Mouse (Mus musculus): ENCODE measurements around the gene Fam78b.

GRCm38 (mm10) chr1:167135748-167136147, 134.5 kb downstream of the Fam78b start:
- TF ChIP-seq CTCF (IDR thresholded peaks at IDR 0.05; ENCODE audit: insufficient read depth, low read length) (no peak), POLR2A (IDR thresholded peaks at IDR 0.05; ENCODE audit: borderline replicate concordance, extremely low read depth, low read depth, low read length) (no peak)

All from lung, adult 2 months (tissue).